Mouse (Mus musculus): ENCODE measurements around the gene Atxn1.

DNA sequence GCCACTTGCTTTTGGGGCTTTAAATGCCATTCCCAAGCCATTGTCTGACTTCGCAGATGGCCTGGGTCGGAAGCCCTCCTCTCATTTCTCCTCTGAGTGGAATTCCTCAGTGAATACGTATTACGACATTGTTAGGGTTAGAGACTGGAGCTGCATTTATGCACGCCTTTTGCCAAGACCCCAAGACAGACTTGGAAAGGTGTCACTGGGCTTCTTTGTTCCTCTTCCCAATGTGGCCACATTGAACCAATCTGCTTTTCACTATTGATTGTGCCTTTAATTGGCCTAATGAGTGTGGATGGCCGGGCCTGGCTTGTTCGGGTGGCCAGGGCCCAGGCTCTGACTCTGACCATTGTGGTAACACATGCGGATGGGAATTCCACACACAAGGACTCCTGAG is 336.5 kb downstream of the Atxn1 start:
- TF ChIP-seq POLR2A (IDR thresholded peaks at IDR 0.05; ENCODE audit: control insufficient read depth in 1 of 2, insufficient read depth in 1 of 2, low read depth in 1 of 2, low read length in 2 of 2, poor library complexity in 1 of 2) (no peak), ZNF384 (IDR thresholded peaks at IDR 0.05; ENCODE audit: low read depth, low read length) (no peak), KAT2A (conservative IDR thresholded peaks at IDR 0.05; ENCODE audit: low read depth, low read length) (no peak), MAFK (IDR thresholded peaks at IDR 0.05; ENCODE audit: borderline replicate concordance, low read depth, low read length) (no peak), UBTF (IDR thresholded peaks at IDR 0.05; ENCODE audit: borderline replicate concordance, insufficient read depth, low read depth, low read length) (no peak), POLR2AphosphoS2 (IDR thresholded peaks at IDR 0.05; ENCODE audit: low read length) (no peak), CTCF (IDR thresholded peaks at IDR 0.05 in 2 of 3, conservative IDR thresholded peaks at IDR 0.05 in 1 of 3; ENCODE audit: control insufficient read depth in 1 of 3, insufficient read depth in 1 of 3, low read depth in 2 of 3, low read length in 3 of 3, poor library complexity in 1 of 3, severe bottlenecking in 1 of 3) (no peak), USF1 (IDR thresholded peaks at IDR 0.05; ENCODE audit: low read depth, low read length) (no peak), ELF1 (IDR thresholded peaks at IDR 0.05; ENCODE audit: low read depth, low read length) (no peak), CHD2 (IDR thresholded peaks at IDR 0.05; ENCODE audit: low read length) (no peak), EP300 (IDR thresholded peaks at IDR 0.05; ENCODE audit: low read depth in 1 of 2, low read length in 2 of 2) (no peak)
